Mouse (Mus musculus) T-helper 2 cell (primary cell): Measurements from ENCODE around the gene Rasl2-9.
"Not testable (repeated sequence)": the region's sequence is repeated elsewhere in the genome, so short reads cannot be mapped to it uniquely, and the experiment has no call there.

Experiments used
- in situ Hi-C: fragments of 300-600 bp; cut with MboI, MseI; formaldehyde crosslinking; loops from one replicate; pipeline ENCODE4 v1.15.1; 2025; ENCODE audit warnings: high pct_unique_total_duplicates

Gene Rasl2-9

GRCm38 (mm10) chr7:5125549-5126406 is at the start of gene Rasl2-9:
Gene Rasl2-9 (minus strand): TSS chr7:5125950.
- in situ Hi-C loops, result no loop called here

GRCm38 (mm10) chr7:5149570-5149969 is 23.8 kb upstream of the Rasl2-9 start, which contains the start of gene Vmn1r55:
Gene Vmn1r55 (minus strand): TSS chr7:5149670.
- in situ Hi-C loops, result not testable (repeated sequence)

- in situ Hi-C loops, result no loop called here
These were observed 672 bp downstream of the Rasl2-9 start for GRCm38 (mm10) chr7:5125078-5125477.

DNA sequence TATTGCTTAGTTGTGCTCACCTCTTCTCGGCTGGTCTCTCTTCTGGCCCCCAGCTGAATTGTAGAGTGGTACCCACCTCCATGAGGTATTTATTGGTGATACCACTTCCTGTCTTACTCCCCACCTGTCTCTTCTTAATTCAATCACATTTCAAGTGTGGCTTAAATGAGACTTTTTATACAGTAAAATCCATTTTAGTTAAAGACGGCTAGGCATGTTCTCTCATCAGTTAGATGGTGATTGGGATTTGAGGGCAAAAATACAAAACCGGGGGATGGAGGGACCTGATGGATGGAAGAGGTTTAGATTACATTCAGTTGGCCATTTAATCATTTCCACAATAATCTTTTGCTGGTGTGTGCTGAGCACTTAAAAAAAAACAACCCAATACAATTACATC is 8.9 kb downstream of the Rasl2-9 start, which contains the start of gene Rfpl4:
TSS of gene Rfpl4 (minus strand) at position 101 of the 400 bp plus-strand sequence.
- in situ Hi-C loops, result no loop called here

DNA sequence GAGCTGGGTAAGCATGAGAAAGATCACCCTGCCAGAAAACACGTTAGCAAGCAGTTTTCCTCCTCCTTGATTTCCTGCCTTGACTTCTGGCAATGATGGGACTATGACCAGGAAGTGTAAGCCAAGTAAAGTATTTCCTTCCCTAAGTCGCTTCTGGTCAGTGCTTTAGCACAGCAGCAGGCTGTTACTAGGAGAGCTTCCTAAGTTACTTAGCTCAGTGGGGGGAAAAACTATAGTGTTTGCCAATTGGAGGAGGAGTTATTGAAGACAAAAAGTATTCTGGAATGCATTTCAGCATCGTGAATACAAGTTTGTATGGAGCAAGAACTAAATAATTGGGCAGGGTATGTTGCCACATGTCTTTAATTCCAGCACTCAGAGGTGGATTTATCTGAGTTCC is 13.0 kb downstream of the Rasl2-9 start:
- in situ Hi-C loops, result no loop called here

DNA sequence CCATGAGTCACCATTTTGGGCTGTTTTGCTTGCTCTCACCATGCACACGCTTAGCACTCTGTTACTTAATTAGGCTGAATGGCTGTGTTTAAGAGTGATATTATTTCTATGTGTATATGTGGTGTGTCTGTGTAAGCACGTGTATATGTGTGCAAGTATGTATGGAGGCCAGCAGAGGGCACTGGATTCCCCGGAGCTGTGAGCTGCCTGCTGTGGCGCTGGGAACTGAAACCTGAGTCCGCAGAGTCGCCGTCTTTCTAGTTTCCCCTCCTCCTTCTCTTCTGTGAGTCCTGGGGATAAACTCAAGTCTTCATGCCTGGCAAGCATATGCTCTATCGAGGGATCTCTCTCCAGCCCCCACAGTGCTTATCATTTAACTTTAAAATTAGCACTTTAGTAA is 16.4 kb downstream of the Rasl2-9 start:
- in situ Hi-C loops, result no loop called here

DNA sequence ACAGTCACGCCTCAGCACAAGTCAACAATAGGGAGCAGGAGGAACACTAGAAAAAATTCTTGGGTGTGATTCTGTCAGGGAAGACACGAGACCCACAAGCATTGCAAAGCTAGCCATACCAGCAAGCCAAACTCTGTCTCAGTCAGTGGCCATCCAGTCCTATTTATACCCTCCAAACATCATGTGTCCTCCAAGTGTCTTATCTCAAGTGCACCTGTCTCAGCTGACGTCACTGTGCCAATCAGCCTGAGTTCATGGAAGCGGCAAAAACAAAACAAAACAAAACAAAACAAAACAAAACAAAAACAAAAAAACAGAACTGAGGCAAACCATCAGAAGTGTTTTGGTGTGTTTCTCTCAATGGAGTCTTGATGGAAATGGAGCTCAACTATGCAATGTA is 17.5 kb downstream of the Rasl2-9 start:
- in situ Hi-C loops, result no loop called here

DNA sequence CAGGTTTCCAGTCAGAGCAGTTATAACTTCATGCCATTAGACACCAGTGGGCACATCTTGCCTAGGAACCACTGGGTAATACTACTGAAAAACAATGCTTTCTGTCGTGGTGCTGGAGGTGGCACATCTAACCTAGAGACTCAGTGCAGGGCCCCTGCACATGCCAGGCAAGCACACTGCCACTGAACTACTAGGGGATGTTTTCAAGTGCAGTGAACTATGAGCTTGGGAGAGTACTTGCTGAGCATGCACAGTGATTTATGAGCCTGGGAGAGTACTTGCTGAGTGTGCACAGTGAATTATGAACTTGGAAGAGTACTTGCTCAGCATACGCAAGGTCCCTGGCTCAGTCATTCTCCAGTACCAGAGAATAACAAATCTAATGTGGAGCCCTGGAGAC is 23.2 kb downstream of the Rasl2-9 start:
- in situ Hi-C loops, result no loop called here

DNA sequence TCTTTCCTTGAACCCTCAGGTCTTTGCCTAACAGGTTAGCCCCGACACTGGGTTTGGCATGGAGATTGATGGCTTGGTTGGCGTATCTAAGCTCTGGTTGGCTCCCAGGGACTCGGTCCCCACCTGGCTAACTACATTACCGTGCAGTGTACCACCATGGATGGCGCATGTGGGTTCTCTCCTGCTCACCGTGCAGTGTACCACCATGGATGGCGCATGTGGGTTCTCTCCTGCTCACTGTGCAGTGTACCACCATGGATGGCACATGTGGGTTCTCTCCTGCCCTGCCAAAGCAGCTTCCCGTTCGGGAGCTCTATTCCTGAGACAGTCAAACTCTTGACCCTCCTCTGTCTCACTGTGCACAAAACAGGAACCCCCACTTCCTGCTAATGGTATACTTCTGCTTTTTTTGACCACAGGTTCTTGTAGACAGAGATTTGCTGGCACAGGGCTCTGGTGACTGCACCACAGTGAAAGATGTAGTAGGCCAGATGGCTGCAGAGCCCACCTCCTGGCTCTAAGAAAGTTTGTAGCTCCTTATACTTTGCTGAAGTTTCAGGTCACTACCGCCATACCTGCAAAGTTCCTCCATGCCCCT is 24.6 kb downstream of the Rasl2-9 start:
- in situ Hi-C loops, result no loop called here

GRCm38 (mm10) chr7:5099796-5100195 is 26.0 kb downstream of the Rasl2-9 start:
- in situ Hi-C loops, result loop anchor here (25.0 kb wide), 1 partner anchor 1288 kb away; the partner anchor contains the start of genes Smim17 and Zfp28

- in situ Hi-C loops, result loop anchor here (25.0 kb wide), 1 partner anchor 1289 kb away; the partner anchor contains the start of genes Smim17 and Zfp28
These were observed 27.0 kb downstream of the Rasl2-9 start for GRCm38 (mm10) chr7:5098769-5099168.

- in situ Hi-C loops, result loop anchor here (25.0 kb wide), 1 partner anchor 1294 kb away; the partner anchor contains the start of genes Smim17 and Zfp28
These were observed 32.8 kb downstream of the Rasl2-9 start for GRCm38 (mm10) chr7:5092831-5093510.

DNA sequence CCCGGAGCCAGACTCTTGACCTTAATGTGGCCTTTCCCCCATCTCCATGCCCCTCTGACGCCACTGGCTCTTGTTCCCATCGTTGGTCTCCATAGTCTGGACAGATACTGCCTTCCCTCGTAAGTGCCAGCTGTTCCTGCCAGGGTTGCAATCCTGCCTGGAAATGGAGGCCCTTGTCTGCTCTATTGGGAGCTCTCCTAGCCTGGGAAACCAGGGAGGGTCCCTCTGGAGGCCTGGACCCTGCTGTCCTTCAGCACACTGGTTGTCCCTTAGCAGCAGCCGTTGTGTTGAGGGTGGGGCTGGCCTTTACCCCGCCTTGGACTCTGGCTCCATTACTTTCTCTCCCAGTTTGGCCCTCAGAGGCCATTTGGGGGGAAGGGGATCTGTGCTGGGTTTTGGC is 33.4 kb downstream of the Rasl2-9 start:
- in situ Hi-C loops, result loop anchor here (25.0 kb wide), 1 partner anchor 1295 kb away; the partner anchor contains the start of genes Smim17 and Zfp28

GRCm38 (mm10) chr7:5091008-5091728 is 34.6 kb downstream of the Rasl2-9 start:
- in situ Hi-C loops, result loop anchor here (25.0 kb wide), 1 partner anchor 1296 kb away; the partner anchor contains the start of genes Smim17 and Zfp28

DNA sequence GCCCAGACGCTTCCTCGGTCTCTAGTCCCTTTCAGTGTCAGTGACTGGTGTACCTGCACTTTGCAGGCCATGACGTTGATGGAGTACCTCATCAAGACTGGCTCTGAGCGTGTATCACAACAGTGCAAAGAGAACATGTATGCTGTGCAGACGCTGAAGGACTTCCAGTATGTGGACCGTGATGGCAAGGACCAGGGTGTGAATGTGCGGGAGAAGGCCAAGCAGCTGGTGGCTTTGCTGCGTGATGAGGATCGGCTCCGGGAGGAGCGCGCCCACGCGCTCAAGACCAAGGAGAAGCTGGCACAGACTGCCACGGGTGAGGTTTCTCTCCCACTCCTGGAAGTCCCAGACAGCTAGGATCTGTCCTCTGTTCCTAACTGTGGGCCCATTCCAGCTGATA is 35.9 kb downstream of the Rasl2-9 start:
- in situ Hi-C loops, result loop anchor here (25.0 kb wide), 1 partner anchor 1297 kb away; the partner anchor contains the start of genes Smim17 and Zfp28

DNA sequence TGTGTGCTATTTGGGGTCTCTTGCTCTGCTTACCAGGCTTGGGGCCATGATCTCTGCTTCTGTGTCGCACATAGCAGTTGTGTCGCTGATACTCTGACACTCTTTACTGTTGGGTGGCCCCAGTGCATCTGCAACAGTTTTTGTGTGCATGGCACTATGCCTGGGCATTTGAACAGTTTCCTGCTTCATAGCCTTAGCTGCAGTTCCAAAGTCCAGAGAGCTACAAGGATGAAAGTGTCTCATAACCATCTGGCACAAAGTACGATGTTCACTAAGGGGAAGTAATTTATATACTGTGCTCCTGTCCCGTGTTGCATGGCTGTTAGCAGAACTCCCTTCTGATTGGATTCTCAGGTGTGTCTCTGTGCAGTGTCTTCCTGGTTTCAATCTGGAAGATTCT is 37.9 kb downstream of the Rasl2-9 start:
- in situ Hi-C loops, result loop anchor here (25.0 kb wide), 1 partner anchor 1299 kb away; the partner anchor contains the start of genes Smim17 and Zfp28

GRCm38 (mm10) chr7:5086921-5087440 is 38.8 kb downstream of the Rasl2-9 start:
- in situ Hi-C loops, result loop anchor here (25.0 kb wide), 1 partner anchor 1300 kb away; the partner anchor contains the start of genes Smim17 and Zfp28

- in situ Hi-C loops, result loop anchor here (25.0 kb wide), 1 partner anchor 1302 kb away; the partner anchor contains the start of genes Smim17 and Zfp28
These were observed 40.2 kb downstream of the Rasl2-9 start for GRCm38 (mm10) chr7:5085512-5085911.

DNA sequence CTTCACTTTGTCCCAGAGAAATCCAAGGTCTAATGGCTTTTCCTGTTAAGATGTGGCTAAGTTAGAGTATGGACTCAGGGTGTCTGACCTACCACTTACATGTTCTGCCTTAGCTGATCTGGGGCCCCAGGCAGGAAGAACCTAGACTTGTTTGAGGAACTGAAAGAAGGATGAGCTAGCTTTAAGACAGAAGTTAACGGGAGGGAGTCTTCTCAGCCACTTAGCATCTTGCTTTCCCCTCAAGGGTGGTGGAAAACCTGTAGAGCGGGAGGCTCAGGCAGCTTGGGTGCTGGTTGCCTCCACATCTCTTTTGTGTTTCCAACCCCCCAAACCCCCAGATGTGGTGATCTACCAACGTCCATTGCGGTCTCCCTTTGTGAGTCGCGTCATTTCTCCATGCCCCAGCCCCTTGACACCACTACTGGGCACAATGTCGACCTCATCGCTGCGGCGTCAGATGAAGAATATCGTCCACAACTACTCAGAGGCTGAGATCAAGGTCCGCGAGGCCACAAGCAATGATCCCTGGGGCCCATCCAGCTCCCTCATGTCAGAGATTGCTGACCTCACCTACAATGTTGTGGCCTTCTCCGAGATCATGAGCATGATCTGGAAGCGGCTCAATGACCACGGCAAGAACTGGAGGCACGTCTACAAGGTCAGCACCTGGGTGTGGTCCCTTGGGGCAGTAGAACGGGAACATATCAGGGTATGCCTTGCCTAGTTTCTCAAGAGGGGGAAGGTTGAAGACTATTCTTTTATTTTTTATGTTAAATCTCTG is 42.2 kb downstream of the Rasl2-9 start:
- in situ Hi-C loops, result loop anchor here (25.0 kb wide), 1 partner anchor 1304 kb away; the partner anchor contains the start of genes Smim17 and Zfp28
